Mouse (Mus musculus) ES-Bruce4 (cell line): ENCODE measurements at regions not wholly inside any gene's neighbourhood (a gene's known extent, or its start where the extent isn't known, plus 50 kb on each side); places are given as distances from the start of the nearest gene placed in this dataset.

Experiments
- CTCF ChIP-seq: IDR thresholded peaks from one replicate; pipeline ENCODE4 v1.8.1; 2011; ENCODE audit warnings: low read depth, low read length
- EP300 ChIP-seq: IDR thresholded peaks from 2 replicates; pipeline ENCODE4 v1.6.1; 2011; ENCODE audit warnings: low read depth, low read length; ENCODE audit not compliant: insufficient read depth
- POLR2A ChIP-seq: IDR thresholded peaks from one replicate; pipeline ENCODE4 v1.8.1; 2011; ENCODE audit warnings: low read length; ENCODE audit not compliant: insufficient read depth

- TF ChIP-seq CTCF (no peak), EP300 (no peak), POLR2A (no peak)
These were observed 68.8 kb upstream of the Il12b start for GRCm38 (mm10) chr11:44330851-44331773.
